Mouse (Mus musculus): ENCODE results near the gene Tmem200c. TPM values are rescaled to one million over a fixed set of nuclear protein-coding genes. Genes with fewer than 3 reads are reported as not detected.

The Tmem200c gene
- total RNA-seq, 2 experiments from 2014 or later: not detected

DNA sequence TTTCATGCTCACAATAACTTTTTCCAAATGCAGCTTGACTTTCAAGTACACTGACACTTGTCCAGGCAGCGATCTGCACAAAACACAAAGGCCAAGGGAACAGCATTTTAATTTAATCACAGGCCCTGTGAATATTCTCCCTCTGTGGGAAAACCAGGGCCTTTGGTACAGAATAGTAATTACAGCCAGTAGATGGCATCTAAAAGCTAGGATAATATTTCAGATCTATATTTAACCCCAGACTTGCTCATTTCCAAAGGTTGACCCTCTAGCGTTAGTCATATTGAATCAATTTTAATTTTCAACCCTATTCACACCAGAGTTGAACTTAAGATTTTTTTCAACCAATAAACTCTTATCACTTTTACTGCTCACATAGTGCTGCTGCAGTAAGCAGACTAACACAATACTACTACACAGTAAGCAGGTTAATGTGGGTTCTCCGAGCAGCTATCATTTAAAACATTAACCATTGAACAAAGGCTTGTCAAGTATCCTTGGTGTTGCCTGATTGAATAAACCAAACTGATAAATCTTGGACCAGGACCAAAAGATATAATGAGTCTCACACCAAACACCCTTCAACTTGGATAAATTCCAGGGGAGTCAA, 57.2 kb downstream of the Tmem200c start:
- ATAC-seq (replicated peaks; ENCODE audit: low FRiP score, poor library complexity, severe bottlenecking): no peak

DNA sequence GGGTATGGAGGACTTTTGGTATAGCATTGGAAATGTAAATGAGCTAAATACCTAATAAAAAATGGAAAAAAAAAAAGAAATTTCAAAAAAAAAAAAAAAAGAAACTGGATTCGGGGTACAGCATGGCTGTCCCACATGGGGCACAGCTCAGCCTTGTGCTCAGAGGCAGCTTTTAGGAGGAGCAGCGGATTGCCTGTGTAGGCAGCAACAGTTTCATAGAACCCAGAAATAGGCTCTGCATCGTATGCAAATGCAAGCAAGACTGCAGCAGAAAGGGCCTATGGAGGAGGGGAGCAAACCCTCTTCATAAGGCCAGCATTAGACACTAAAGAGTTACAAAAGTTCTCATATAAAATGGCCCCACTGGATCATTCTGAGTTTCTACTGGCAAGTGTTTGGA, 64.2 kb downstream of the Tmem200c start:
- ATAC-seq (replicated peaks; ENCODE audit: low FRiP score, poor library complexity, severe bottlenecking): no peak

Other genes starting within 250 kb of the Tmem200c start
- 4.2 and 6.5 TPM in 2 replicates for gene Epb41l3, start 249.1 kb downstream of the Tmem200c start, total RNA-seq (2015; ENCODE audit: low replicate concordance)
- gene Epb41l3, start 249.1 kb downstream of the Tmem200c start, total RNA-seq (2017; ENCODE audit: low replicate concordance): 3.6 and 3.9 TPM in 2 replicates